Mouse (Mus musculus): ENCODE results near the gene Bcl7c.
"Not testable (repeated sequence)": the region's sequence is repeated elsewhere in the genome, so short reads cannot be mapped to it uniquely, and the experiment has no call there.

The Bcl7c gene

DNA sequence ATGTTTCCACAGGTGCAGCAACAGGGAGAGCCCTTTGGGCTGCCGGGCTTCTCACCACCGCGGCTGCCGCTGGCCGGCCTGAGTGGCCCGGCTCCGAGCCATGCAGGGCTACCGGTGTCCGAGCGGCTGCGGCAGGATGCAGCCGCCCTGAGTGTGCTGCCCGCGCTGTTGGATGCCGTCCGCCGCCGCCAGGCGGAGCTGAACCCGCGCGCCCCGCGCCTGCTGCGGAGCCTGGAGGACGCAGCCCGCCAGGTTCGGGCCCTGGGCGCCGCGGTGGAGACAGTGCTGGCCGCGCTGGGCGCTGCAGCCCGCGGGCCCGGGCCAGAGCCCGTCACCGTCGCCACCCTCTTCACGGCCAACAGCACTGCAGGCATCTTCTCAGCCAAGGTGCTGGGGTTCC lies 8.3 kb upstream of the Bcl7c start:
- DNase-seq (ENCODE audit: extremely low spot score, low spot score), result peak; percentile 80

DNA sequence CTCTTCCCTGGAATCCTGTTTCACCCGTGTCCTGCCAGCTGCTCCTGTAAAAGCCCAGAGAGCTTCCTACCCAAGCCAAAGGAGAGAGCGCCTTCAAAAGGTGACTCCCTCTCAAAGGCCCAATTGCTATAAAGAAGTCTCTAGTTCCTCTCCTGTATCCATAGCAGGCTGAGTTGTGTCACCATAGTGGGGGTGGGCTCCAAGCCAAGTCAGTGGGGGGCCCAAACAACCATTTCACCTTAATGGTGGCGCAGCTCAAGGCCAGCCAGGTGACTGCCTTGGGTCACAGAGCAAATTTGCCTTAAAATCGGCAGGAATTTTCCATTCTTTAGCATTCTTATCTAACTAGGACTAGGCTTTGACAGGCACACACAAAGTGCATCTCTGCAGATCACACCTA lies 6.1 kb upstream of the Bcl7c start:
- DNase-seq (ENCODE audit: extremely low spot score, low spot score), result no peak

DNA sequence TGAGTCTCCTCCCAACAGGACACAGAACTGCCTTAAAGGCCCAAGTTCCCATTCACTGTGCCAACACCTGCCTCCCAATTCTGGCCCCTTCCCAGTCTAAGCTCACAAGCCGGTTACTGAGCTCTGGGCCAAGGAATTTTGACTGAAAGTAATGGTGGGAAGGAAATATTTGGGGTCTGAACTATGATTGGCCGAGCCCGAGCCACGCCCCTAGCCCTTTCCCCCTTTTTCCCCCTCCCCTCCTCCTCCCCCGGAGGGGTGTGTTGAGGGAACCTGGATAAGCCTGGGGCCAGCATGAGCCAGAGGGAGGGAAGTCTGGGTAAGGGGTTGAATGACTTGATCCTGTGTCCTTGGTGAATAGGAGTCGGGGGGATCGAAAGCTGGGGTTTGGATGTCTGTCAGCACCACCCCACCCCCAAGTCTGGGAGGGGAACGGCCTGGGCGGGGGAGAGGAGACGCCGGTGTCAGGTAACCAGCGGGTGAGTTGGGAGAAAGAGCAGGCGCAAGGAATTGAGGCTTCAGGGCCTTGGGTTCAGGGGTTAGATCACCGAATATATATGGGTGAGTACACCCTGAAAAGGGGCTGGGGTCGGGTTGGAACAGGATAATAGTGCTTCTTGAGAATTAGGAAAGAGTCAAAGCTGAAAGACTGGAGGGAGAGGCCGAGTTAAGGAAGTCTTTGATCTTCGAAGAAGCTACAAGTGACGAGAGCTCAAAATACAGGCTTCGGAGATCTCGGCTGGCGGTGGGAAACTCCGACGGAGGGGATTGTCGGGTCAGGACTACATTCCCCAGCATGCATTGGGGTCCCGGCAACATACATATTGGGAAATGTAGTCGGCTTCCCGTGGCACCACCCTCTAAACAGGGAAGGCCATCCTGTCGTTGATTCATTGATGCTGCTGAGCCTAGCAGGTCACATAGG lies 4.0 kb upstream of the Bcl7c start, which contains the start of gene Ctf1:
Gene Ctf1, plus strand, starts transcription at position 276 of the 925 bp plus-strand sequence.
- peak; percentile 81 for DNase-seq (ENCODE audit: extremely low spot score, low spot score)

DNA sequence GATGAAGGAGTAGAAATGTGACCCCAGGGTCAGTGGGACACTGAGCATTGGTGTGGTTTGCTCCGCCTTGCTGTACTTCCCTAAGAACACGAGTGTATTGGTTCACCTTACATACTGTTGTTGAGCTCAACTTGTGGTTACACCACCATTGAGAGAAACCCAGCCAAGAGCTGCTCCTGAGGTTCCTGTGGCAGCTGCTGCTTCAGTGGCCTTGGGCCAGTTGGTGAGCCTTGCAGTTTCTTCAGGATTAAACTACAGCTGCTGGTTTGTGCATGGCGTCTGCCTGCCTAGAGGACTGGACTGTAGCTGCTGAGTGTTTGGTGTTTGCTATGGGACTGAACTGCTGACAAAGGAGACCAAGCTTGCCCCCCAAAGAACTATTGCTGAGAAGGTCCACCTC lies 2.7 kb upstream of the Bcl7c start:
- no peak for DNase-seq (ENCODE audit: extremely low spot score, low spot score)

DNA sequence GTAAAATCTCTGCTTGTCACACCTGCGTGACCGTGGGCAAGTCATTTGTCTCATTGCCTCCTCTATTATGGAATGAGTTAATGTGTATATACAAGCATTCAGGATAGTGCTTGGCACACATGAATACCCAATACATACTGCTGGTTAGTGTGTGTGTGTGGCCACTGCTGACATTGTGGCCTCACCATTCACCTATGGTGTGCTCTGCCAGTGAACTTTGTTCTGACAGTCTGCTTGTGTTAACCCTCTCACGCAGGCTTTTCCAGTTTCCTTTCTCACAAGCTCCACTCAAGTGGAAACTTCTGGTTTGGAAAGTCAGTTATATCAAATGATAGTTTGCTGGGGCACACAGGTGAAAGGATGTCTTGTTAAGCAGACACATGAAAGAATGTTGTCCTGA lies 2.3 kb upstream of the Bcl7c start:
- DNase-seq (ENCODE audit: extremely low spot score, low spot score), result no peak

DNA sequence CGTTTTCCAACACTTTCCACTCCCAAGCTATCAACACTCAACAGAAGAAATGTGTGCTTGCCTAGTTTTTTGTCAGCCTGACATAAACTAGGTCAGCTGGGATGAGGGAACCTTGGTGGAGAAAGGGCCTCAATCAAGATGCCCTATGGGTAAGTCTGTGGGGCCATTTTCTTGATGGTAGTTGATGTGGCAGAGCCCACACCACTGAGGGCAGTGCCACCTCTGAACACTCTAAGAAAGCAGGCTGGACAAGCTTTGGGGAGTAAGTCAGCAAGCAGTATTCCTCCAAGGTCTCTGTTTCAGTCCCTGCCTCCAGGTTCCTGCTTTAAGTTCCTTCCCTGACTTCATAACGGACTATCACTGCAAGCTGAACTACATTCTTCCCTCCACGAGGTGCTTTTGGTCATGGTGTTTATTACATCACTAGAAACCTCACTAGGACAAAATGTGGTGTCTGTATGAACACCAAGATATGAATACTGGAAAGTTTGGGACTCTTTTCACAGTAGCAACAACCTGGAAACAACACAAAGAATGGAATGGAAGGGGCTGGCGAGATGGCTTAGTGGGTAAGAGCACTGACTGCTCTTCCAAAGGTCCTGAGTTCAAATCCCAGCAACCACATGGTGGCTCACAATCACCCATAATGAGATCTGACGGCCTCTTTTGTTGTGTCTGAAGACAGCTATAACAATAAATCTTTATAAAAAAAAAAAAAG lies 687 bp upstream of the Bcl7c start:
- no peak for DNase-seq (ENCODE audit: extremely low spot score, low spot score)

DNA sequence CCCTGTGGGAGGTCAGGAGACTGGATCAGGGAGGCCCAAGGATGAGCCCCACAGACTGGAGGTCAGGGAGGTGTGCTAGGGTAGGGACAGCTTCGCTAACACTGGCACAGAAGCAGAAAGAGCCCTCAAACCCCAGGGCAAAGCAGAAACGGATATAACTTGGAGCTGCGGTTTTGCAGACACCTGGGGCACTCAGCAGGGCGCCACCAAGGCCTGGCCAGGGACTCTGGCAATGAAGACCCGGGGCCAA lies 851 bp downstream of the Bcl7c start:
- no peak for DNase-seq (ENCODE audit: extremely low spot score, low spot score)

DNA sequence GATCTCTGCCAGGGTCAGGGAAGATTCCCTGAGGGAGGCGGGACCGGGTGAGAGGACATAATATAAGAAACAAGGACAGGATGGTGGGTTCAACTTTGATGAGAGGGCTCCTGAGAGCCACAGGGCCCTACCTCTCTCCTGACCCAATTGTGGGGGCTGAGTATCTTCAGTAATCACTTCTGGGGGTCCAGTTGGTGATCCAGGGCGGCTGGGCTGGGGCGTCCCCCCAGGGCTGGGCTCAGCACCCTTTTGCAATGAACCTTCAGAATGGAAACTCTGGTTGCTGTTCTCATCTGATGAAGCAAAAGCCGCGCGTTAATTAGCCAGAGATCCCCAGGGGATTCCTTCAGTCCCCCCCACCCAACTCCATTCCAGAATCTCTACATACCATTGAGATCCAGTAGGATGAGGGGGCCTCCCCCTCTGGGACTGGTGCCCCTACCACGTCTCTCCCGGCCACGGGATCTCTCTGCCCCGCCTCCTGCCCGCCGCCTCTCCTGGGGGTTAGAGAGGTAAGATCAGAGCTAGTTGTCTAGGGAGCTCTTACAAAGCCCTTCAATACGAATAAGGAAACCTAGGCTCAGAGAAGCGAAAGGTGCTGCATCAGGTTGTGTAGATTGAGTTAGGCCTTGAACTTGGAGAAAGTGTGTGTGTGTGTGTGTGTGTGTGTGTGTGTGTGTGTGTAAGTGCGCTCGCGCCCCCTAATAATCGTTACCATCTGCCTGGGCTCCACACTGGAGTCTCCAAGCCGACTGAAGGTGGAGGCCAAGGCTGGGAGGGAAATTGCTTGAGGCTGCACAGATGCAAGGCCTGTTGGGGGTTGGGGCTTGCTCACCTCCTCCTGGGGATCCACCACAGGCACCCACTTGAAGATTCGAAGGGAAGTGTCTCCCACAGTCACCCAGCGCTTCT lies 1.4 kb downstream of the Bcl7c start:
- no peak for DNase-seq (ENCODE audit: extremely low spot score, low spot score)

DNA sequence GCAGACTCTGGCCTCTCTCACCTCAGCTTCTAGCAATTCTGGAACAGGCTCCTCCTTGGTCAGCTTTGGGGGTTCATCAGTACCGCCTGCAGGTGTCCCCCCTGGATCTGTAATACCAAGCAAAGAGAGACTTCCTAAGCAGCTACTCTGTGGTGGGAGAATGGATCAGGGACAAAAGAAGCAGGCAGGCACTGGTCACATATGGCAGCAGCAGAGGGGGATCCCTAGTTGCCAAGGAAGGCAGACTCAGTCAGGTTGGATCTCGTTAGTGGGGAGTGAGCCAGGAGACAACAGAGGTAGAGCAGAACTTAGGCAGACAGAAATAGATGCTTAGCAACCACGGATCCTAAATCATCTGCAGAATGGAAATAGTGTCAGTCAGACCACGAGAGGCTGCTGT lies 3.0 kb downstream of the Bcl7c start:
- no peak for DNase-seq (ENCODE audit: extremely low spot score, low spot score)

DNA sequence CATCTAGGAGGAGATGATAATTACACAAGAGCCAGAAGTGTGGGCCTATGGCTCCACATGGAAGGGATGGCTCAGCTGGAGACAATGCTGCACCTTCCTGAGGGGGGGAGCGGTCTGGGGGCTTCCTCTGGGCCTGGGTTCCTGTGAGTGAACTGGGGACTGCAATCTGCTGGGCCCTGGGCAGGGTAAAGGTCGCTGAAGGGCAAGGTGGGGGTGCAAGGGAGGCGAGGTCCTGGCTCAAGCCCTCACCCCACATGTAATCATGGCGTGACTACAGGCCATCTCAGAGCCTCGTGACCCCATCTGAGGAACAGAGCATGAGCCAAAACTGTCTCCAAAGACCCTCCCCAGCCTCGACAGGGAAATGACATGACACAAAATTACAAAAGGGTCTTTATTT lies 4.1 kb downstream of the Bcl7c start:
- DNase-seq (ENCODE audit: extremely low spot score, low spot score), result no peak

DNA sequence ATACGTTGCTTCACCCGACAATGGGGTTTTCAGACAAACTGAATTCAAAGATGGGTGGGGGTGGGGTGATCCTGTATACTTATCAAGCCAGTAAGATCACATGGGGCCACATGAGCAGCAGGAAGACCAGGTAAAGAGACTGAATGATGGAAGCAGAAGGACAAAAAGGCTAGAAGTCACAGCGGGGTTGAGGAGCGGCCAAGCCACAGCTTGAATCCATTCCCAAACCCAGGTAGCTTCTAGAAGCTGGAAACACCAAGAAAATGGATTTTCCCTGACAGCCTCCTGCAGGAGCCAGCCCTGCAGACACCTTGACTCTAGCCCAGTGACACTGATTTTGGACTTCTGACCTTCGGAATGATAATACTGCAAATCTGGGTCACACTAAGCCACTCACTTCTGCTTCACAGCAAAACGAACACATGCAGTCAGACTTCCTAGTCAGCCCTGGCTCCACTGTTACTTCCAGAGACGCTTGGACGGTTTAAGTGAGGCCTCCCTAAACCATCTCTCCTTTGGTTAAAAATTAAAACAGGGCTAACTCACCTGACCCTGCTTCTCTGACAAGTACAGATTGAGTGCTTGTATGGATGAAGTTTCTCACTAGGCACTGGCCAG lies 5.1 kb downstream of the Bcl7c start:
- DNase-seq (ENCODE audit: extremely low spot score, low spot score), result no peak

DNA sequence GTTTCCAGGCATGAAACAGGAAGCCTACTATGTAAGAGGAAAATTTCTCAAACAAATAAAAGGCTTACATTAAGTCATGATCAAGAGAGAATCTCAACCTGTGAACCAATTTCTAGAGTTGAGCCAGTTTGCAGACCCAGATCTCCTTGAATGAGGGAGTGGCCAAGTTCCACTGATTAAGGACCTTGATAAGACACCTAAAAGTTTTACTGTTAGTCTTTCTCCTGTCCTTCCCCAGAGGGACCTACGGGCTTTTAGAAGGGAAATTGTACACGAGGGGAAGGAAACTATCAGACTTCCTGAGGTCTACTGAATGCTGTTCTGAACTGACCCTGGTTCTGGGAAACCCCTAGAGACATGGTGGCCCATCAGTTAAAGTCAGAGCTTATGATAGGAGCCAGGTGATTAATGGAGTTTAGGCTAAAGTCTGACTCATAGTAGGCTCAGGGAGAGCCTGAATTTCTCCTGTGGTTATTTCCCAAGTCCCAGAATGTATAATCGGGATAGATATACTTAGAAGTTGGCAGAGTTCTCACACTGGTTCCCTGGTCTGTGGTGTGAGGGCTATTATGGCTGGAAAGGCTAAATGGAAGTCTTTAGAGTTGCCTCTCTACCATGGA lies 7.9 kb downstream of the Bcl7c start:
- no peak for DNase-seq (ENCODE audit: extremely low spot score, low spot score)

DNA sequence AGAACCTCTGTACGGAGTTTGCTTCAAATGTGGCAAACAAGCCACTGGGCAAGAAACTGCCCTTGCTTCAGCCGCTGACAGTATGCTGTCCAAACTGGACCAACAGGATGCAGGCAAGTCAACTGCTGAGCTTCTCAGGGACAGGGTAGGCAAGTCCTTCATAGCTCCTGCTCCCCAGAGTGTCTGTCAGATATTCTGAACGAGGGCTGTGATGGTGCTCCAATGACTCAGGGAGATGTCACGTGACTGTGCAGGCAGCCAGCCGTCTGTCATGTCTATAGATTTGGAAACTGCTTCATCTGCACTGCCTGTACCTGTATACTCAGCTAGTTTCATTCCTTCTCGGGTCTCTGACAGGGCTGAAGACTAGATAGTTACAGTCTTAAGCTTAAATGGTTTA lies 9.7 kb downstream of the Bcl7c start:
- no peak for DNase-seq (ENCODE audit: extremely low spot score, low spot score)

DNA sequence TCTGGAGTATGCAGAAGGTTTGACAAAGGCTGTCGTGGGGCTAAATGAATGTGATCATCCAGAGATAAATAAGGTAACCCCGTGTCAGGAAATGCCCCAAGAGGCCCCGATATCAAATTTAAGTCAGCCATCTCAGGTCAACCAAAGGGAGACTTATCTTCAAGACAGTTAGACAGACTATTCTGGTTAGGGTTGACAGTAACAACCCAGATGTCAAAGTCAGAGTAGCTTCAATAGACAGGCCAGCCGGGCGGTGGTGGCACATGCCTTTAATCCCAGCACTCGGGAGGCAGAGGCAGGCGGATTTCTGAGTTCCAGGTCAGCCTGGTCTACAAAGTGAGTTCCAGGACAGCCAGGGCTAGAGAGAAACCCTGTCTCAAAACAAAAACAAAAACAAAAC lies 15.0 kb downstream of the Bcl7c start:
- DNase-seq (ENCODE audit: extremely low spot score, low spot score), result not testable (repeated sequence)

DNA sequence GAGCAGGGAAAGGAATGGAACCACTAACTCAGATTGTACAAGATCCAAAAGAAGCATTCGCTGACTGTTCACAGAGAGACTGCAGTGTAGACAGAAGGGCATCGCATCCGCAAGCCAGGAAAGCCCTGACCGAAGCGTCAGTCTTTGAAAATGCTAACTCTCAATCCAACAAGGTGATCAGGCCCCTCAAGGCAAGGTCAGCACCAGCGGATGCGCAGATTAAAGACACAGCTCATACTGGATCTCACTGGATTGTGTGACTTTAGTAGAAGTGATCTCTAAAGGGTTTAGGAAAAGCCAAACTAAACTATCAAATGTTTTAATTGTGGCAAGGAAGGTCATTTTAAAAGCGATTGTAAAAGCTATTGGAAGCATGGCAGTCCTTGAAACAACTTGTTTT lies 15.4 kb downstream of the Bcl7c start:
- DNase-seq (ENCODE audit: extremely low spot score, low spot score), result no peak

DNA sequence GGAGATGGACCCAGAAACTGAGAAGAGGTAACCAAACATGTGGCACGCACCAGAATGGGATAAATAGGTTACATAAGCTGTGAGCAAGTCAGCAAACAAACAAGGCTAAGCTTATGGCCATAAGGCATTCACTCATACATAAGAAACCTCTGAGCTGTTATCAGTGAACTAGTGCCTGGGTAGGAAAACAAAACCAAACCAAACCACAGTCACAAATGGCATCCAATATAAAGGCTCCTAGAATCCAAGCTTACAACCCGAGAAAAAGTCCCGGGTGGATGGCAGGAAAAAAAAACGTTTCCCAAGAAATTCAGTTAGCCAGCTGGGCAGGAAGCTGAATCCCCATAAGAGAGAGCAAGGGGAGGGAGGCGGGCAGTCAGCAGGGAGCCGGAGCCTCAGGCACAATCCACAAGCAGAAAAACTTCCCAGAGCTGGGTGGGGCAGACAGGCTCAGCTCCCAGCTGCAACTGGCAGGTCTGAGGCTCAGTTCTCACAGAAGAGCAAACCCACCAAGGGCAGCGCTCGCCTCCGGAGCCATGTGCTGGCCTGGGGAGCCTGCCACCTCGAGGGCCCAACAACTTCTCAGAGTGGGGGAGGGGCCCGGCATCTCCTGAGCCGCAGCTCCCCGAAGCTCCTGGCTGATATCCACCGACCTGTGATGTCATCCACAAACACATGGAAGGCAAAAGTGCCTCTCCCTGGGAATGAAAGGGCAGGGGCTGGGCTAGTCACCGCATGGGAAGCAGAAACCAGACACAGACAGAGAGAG lies 17.3 kb downstream of the Bcl7c start:
- DNase-seq (ENCODE audit: extremely low spot score, low spot score), result peak; percentile 58

DNA sequence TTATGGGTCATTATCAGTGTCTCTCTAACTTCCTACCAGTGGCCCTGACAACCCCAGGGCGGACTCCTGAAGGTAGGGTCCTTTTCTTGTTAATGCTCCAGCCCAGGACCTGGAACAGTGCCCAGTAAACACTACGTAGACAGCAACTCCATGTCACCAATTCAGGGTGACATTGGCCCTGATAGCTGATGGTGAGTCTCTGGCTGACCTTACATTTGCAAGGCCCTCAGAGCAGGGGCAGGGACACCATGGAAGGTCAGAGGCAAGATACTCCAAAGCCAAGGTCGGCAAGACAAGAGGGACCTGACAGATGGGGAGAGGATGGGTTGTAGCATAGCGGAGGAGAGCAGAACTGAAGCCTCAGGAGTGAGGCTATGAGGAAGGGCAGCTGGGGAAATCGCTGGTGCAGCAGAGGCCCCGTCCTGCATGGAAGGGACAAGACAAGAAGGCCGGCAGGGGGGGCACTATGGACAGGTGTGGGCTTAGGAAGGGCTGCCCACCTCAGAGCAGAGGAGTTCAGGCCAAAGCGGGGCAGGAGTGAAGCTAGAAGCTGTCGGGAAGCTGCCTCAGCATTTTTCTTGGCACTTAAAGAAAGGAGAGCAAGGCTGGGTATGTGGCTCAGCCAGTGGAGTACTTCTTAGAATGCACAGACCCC lies 19.0 kb downstream of the Bcl7c start:
- no peak for DNase-seq (ENCODE audit: extremely low spot score, low spot score)

DNA sequence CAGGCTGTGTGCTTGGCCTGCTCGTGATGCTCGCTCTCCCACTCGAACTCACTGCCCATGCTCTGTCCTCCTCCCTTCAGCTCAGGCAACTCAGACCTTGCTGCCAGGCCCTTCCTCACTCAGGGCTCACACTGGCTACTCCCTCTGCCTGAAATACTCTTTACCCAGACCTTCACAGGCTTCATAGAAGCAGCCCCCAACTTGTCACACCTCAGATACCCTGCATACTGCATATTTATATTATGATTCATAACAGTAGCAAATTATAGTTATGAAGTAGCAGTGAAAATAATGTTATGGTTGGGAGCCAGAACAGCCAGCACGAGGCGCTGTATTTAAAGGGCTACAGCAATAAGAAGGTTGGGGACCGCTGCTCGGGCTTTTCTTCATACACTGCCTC lies 19.8 kb downstream of the Bcl7c start:
- DNase-seq (ENCODE audit: extremely low spot score, low spot score), result no peak

DNA sequence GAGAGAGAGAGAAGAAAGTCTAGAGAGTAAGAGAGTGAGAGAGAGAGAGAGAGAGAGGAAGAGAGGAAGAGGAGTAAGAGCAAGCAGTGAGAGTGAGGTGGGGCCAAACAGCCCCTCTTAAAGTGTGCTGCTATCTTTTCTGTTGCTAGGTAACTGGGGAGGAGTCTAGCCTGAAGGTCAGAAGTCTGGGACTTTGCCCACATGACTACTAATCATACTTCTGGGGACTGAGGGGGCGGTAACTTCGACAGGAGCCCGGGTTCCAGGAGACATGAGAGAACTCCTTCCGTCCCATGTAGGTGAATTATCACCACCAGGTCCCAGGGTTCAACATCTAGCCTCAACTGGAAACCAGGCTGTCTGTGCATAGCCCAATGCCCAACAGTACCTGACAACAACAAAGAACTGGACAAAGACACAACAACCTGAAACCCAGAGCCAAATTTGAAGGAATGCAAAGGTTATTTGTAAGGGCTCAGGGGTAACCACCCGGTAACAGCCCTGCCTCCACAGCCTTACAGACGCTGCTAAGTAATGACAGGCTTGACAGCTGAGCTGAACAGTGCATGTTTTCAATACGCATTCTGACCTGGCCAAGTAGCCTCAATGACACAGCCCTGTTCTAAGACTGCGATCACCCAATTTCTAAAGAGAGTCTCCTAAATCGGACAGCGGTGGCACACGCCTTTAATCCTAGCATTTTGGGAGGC lies 21.8 kb downstream of the Bcl7c start:
- no peak for DNase-seq (ENCODE audit: extremely low spot score, low spot score)

Measured in neural tube, embryonic 10.5 days (tissue).